Mouse (Mus musculus): Measurements from ENCODE around the gene Gpbp1l1. TPM values are rescaled to one million over a fixed set of nuclear protein-coding genes. Genes with fewer than 3 reads are reported as not detected.

Gene Gpbp1l1
- polyA plus RNA-seq (2015; fragmentation: Illumina TruSeq; extraction: RNeasy Lipid Tissue Mini Kit (QIAGEN cat#74804); ENCODE audit: low read depth, low replicate concordance): 29.4 TPM

DNA sequence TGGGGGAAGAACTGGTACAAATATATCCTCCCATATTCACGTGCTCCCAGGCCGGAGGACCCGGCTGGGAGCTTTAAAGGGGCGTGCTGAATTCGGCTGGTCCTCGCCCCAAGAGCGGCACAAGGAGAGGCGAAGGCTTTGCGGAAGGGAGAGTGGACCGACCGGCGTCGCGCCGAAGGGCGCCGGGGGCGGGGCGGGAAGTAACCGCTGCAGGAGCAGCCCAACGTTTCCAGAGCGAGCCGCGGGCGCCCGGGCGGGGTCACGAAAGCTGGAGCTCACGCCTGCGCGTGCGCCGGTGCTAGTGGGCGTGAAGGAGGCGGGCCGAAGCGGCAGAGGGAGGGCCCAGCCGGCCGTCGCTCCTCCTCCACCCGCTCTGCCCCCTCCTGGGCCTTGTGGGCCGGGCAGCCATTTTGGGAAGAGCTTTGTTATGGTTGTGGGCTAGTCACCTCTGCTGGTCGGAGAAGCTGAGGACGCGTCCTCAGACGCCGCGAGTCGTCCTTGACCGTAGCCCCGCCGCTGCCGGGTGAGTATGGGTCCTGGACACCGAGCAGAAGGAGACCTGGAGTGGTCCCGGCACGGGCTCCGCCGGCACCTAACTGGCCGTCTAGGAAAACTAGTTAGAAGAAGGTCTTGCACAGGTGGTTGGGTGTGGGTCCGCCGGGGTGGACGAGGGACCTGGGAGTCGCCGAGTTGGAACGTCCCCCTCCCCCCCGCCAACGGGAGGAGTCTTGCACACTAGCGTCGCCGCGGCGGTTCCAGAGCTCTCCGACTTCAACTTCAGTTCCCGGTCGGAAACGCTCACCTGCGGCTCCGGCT is at the start of gene Gpbp1l1:
TSS of gene Gpbp1l1 (plus strand) at position 353 of the 816 bp plus-strand sequence.

GRCm38 (mm10) chr4:116555413-116556300 is 1.8 kb upstream of the Gpbp1l1 start, which contains the start of gene Tmem69:
Gene Tmem69 (minus strand): TSS chr4:116555936.

GRCm38 (mm10) chr4:116596379-116596778 is 38.9 kb downstream of the Gpbp1l1 start, which contains the start of gene Ccdc17:
Gene Ccdc17 (plus strand): TSS chr4:116596654.

DNA sequence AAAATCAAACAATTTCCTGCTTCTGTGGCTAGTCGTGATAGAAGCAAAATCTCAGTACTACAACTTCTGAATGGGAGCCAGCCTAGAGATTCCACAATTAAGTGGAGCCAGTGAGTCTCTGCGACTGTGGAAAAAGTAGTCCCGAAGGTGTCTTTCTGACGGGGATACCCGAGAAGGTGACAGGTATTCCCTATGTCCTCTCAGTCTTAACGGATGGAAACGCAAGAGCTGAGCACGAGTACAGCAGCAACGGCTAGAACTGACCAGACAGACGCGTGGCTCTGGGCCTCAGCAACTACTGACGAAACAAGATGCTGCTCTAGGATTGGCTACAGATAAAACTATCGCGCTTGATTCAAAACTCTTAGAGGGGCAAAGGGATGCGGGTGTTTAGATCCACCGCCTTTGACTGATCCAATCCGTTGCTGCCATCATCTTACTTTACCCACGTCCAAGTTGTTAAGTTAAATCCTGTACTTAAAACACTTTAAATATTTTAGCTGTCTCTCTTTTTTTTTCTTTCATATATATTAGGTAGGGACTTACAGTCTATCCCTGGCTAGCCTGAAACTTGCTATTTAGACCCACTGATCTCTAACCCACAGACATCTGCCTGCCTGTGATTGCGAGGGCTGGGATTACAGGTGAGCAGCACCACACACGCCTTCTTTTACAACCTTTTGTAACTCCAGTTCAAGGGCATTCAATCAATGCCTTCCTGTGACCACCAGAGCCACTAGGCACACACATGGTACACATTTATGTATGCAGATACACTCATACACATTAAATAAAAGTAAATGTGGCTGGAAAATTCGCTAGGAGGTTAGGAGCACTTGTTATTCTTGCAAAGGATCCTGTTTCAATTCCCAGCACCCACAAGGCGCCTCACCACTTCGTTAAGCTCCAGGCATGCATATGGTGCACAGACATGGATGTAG is 70.5 kb downstream of the Gpbp1l1 start, which contains the start of gene Nasp:
TSS of gene Nasp (minus strand) at position 220 of the 941 bp plus-strand sequence.

Other genes starting within 250 kb of the Gpbp1l1 start
- gene Mast2, start 93.5 kb upstream of the Gpbp1l1 start, polyA plus RNA-seq (2015; fragmentation: Illumina TruSeq; extraction: RNeasy Lipid Tissue Mini Kit (QIAGEN cat#74804); ENCODE audit: low read depth, low replicate concordance): 57.2 TPM
- gene Ipp, start 50.1 kb upstream of the Gpbp1l1 start, polyA plus RNA-seq (2015; fragmentation: Illumina TruSeq; extraction: RNeasy Lipid Tissue Mini Kit (QIAGEN cat#74804); ENCODE audit: low read depth, low replicate concordance): 14.1 TPM
- gene Tmem69, start 1.7 kb upstream of the Gpbp1l1 start, polyA plus RNA-seq (2015; fragmentation: Illumina TruSeq; extraction: RNeasy Lipid Tissue Mini Kit (QIAGEN cat#74804); ENCODE audit: low read depth, low replicate concordance): 15.0 TPM
- 3.6 TPM for gene Ccdc17, start 39.0 kb downstream of the Gpbp1l1 start, polyA plus RNA-seq (2015; fragmentation: Illumina TruSeq; extraction: RNeasy Lipid Tissue Mini Kit (QIAGEN cat#74804); ENCODE audit: low read depth, low replicate concordance)
- gene Nasp, start 70.3 kb downstream of the Gpbp1l1 start, polyA plus RNA-seq (2015; fragmentation: Illumina TruSeq; extraction: RNeasy Lipid Tissue Mini Kit (QIAGEN cat#74804); ENCODE audit: low read depth, low replicate concordance): 22.9 TPM
- 595 TPM for gene Akr1a1, start 94.0 kb downstream of the Gpbp1l1 start, polyA plus RNA-seq (2015; fragmentation: Illumina TruSeq; extraction: RNeasy Lipid Tissue Mini Kit (QIAGEN cat#74804); ENCODE audit: low read depth, low replicate concordance)
- gene Prdx1, start 127.9 kb downstream of the Gpbp1l1 start, polyA plus RNA-seq (2015; fragmentation: Illumina TruSeq; extraction: RNeasy Lipid Tissue Mini Kit (QIAGEN cat#74804); ENCODE audit: low read depth, low replicate concordance): 388 TPM
- 19.7 TPM for gene Mmachc, start 150.7 kb downstream of the Gpbp1l1 start, polyA plus RNA-seq (2015; fragmentation: Illumina TruSeq; extraction: RNeasy Lipid Tissue Mini Kit (QIAGEN cat#74804); ENCODE audit: low read depth, low replicate concordance)
- 9.7 TPM for gene Ccdc163, start 150.9 kb downstream of the Gpbp1l1 start, polyA plus RNA-seq (2015; fragmentation: Illumina TruSeq; extraction: RNeasy Lipid Tissue Mini Kit (QIAGEN cat#74804); ENCODE audit: low read depth, low replicate concordance)
- 5.9 TPM for gene Tesk2, start 163.3 kb downstream of the Gpbp1l1 start, polyA plus RNA-seq (2015; fragmentation: Illumina TruSeq; extraction: RNeasy Lipid Tissue Mini Kit (QIAGEN cat#74804); ENCODE audit: low read depth, low replicate concordance)
- 17.2 TPM for gene Toe1, start 250.0 kb downstream of the Gpbp1l1 start, polyA plus RNA-seq (2015; fragmentation: Illumina TruSeq; extraction: RNeasy Lipid Tissue Mini Kit (QIAGEN cat#74804); ENCODE audit: low read depth, low replicate concordance)